Mouse (Mus musculus): Measurements from ENCODE around the gene Tsr2. TPM values are rescaled to one million over a fixed set of nuclear protein-coding genes. Genes with fewer than 3 reads are reported as not detected.

Tsr2 gene
- total RNA-seq (2023; ENCODE audit: inconsistent age) = 34.7 to 40.6 TPM (median 37.1 TPM) in 4 replicates

DNA sequence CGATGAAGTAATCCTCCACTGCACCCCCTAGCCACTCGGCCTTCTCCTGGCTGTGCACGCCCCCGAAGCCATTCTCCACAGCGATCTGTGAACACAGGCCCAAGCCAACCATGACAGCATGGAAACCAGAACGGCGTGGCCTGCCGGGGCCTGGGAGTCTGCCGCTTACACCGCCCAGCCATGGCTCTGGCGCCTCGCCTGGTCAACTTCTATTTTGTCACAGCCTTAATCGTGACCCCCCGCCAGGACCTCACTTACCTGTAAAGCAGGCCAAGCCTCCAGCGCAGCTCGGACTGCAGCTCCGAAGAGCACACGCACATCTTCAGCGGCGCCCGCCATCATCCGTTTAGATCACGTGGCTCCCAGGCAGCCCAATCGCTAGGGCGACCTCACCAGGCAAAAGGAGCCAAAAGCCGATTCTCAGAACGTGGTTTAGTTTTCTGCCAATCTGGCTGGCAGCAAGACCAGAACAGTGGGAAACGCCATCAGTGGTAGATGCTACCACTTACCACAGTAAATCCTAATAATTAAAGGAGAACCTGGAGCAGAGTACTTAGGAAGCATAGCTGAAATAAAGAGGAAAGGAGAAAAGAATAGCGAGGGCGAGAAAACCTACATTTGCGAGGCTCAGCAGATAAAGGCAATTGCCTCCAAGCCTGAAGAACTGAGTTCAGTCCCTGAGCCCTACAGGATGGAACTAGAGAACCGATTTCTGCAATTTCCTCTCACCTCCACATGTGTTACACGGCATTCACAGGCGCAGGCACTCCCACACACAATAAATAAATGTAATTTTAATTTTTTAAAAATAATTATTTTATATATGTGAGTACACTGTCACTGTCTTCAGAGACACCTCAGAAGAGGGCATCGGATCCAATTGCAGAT, at the start of gene Tsr2:
Tsr2 (minus strand) TSS at position 373 of the 888 bp plus-strand sequence.

DNA sequence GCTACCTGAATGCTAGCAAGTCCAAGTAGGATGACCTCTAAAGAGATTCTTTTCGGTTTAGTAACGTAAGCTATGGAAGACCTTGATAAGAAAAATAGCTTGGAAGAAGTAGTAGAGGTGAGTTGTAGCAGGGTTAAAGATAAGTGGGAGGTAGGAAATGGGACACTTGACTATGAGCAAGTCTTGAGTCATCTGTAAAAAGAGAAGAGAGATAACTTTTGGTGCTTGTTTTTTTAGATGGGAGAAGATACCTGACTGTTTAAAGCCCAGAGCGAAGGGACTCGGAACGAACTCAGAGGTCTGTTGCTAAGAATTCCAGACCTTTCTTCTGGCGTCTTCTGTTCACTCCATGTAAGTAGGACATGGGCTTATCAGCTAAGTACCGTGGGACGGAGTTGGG, 50.5 kb downstream of the Tsr2 start, which contains the start of gene Fgd1:
Fgd1 (plus strand) TSS at position 301 of the 400 bp plus-strand sequence.

Other genes starting within 250 kb of the Tsr2 start
- 39.5 to 66.2 TPM (median 58.4 TPM) in 4 replicates for gene Gnl3l, start 79.2 kb downstream of the Tsr2 start, total RNA-seq (2023; ENCODE audit: inconsistent age)
- gene Fgd1, start 50.4 kb downstream of the Tsr2 start, total RNA-seq (2023; ENCODE audit: inconsistent age) = not detected in 4 replicates
- gene Wnk3, start 101.5 kb upstream of the Tsr2 start, total RNA-seq (2023; ENCODE audit: inconsistent age) = 0.06 TPM in 1 of 4 replicates, not detected in the others
- gene Fam120c, start 247.6 kb upstream of the Tsr2 start, total RNA-seq (2023; ENCODE audit: inconsistent age) = 9.5 to 10.9 TPM (median 10.3 TPM) in 4 replicates

Data from B cell, adult (primary cell).